Mouse (Mus musculus) olfactory bulb, adult 2 months (tissue): ENCODE data around the gene Sgms1.

Experiments used
- CTCF ChIP-seq: fragments of 200-500 bp; IDR thresholded peaks from 2 replicates; pipeline ENCODE4 v1.5.1; 2012; ENCODE audit warnings: low read depth, mild to moderate bottlenecking, low read length, moderate library complexity; ENCODE audit not compliant: insufficient read depth
- POLR2A ChIP-seq: fragments of 200-500 bp; IDR thresholded peaks from 2 replicates; pipeline ENCODE4 v1.6.1; 2012; ENCODE audit warnings: mild to moderate bottlenecking, low read depth, low read length, moderate library complexity; ENCODE audit not compliant: insufficient read depth

DNA sequence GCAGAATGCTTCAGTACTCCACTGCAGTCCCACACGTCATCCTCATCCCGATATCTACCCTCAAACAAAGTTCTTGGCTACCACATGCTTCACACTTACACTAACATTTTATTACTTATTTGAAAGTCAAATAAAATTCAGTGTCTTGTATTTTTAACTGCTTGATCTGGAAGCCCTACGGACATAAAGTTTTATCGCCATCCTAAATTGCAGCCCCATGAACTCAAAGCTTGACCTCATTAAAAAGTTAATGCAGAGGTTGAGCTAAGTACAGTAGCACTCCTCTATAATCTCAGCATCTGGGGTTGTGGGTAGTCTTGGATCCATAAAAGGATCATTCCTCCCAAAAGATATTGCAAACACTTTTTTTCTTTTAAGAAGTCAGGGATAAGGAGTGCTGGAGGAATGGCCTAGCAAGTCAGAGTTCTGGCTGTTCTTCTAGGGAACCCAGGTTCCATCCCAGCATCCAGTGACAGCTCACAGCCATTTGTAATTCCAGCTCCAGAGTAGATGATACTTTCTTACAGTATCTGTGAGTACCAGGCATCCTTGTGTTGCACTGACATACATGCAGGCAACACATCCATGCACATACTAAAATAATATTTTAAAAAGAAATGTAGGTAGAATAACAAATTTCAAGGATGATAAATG lies 3.7 kb upstream of the Sgms1 start:
- TF ChIP-seq CTCF = no peak
- TF ChIP-seq POLR2A = no peak
